Mouse (Mus musculus): ENCODE measurements at regions not wholly inside any gene's neighbourhood (a gene's known extent, or its start where the extent isn't known, plus 50 kb on each side); places are given as distances from the start of the nearest gene placed in this dataset.

GRCm38 (mm10) chr15:62271428-62271827 lies 1348.6 kb upstream of the A1bg start:
- no peak for DNase-seq
- no peak overlapping the region for H3K9ac ChIP-seq (ENCODE audit: low read depth, low read length)
- H3K4me1 ChIP-seq (ENCODE audit: control insufficient read depth, insufficient read depth, low read length) = peaks cover 1% of the 10 kb centered on the region; the same call in 1 of the 2 replicates
- H3K27me3 ChIP-seq (ENCODE audit: control insufficient read depth, insufficient read depth, low read length) = no peaks in the 10 kb centered on the region
- intact Hi-C loops (cut with DNase I) = no loop called here
- TF ChIP-seq POLR2A (IDR thresholded peaks at IDR 0.05; ENCODE audit: insufficient read depth, low read depth, low read length) (no peak), CTCF (IDR thresholded peaks at IDR 0.05) (no peak), EP300 (IDR thresholded peaks at IDR 0.05; ENCODE audit: insufficient read depth, low read depth, low read length) (no peak)
- no peak overlapping the region for H3K4me3 ChIP-seq
- H3K36me3 ChIP-seq (ENCODE audit: control insufficient read depth, insufficient read depth, low read length) = no peaks in the 10 kb centered on the region
- no peaks in the 10 kb centered on the region for H3K79me2 ChIP-seq (replicated peaks; ENCODE audit: control insufficient read depth, insufficient read depth, low read length)
- H3K27ac ChIP-seq = no peak overlapping the region
- WGBS = 72% methylated on average over 2 of the region's 2 CpGs

- no peak overlapping the region for H3K4me3 ChIP-seq
- TF ChIP-seq EP300 (IDR thresholded peaks at IDR 0.05; ENCODE audit: insufficient read depth, low read depth, low read length) (no peak), POLR2A (IDR thresholded peaks at IDR 0.05; ENCODE audit: insufficient read depth, low read depth, low read length) (no peak)
- no peaks in the 10 kb centered on the region for H3K4me1 ChIP-seq (ENCODE audit: control insufficient read depth, insufficient read depth, low read length)
- no peak overlapping the region for H3K9ac ChIP-seq (ENCODE audit: low read depth, low read length)
- no peaks in the 10 kb centered on the region for H3K36me3 ChIP-seq (ENCODE audit: control insufficient read depth, insufficient read depth, low read length)
- WGBS = 80% methylated on average over 2 of the region's 2 CpGs
- intact Hi-C loops (cut with DNase I) = no loop called here
- H3K79me2 ChIP-seq (replicated peaks; ENCODE audit: control insufficient read depth, insufficient read depth, low read length) = no peaks in the 10 kb centered on the region
- no peaks in the 10 kb centered on the region for H3K27me3 ChIP-seq (ENCODE audit: control insufficient read depth, insufficient read depth, low read length)
- H3K27ac ChIP-seq = no peak overlapping the region
- DNase-seq = no peak
Observed at GRCm38 (mm10) chr15:62268189-62268588, 1345.4 kb upstream of the A1bg start.

- Histone ChIP-seq H3K36me3 (ENCODE audit: control insufficient read depth, insufficient read depth, low read length) (no peaks in the 10 kb centered on the region), H3K27ac (no peak overlapping the region), H3K79me2 (replicated peaks; ENCODE audit: control insufficient read depth, insufficient read depth, low read length) (no peaks in the 10 kb centered on the region), H3K9ac (ENCODE audit: low read depth, low read length) (no peak overlapping the region), H3K27me3 (ENCODE audit: control insufficient read depth, insufficient read depth, low read length) (no peaks in the 10 kb centered on the region), H3K4me3 (no peak overlapping the region), H3K4me1 (ENCODE audit: control insufficient read depth, insufficient read depth, low read length) (no peaks in the 10 kb centered on the region)
- WGBS = 76% methylated on average over 6 of the region's 6 CpGs
- TF ChIP-seq EP300 (IDR thresholded peaks at IDR 0.05; ENCODE audit: insufficient read depth, low read depth, low read length) (peak; percentile 40; the same call in 1 of the 2 replicates), CTCF (IDR thresholded peaks at IDR 0.05) (no peak), POLR2A (IDR thresholded peaks at IDR 0.05; ENCODE audit: insufficient read depth, low read depth, low read length) (no peak)
- DNase-seq = peak in 1 of 2 experiments; percentile 36
- intact Hi-C loops (cut with DNase I) = no loop called here
Observed at GRCm38 (mm10) chr15:62267536-62267935, 1344.7 kb upstream of the A1bg start.

GRCm38 (mm10) chr15:62266025-62266424 lies 1343.2 kb upstream of the A1bg start:
- Histone ChIP-seq H3K79me2 (replicated peaks; ENCODE audit: control insufficient read depth, insufficient read depth, low read length) (no peaks in the 10 kb centered on the region), H3K27me3 (ENCODE audit: control insufficient read depth, insufficient read depth, low read length) (no peaks in the 10 kb centered on the region), H3K4me1 (ENCODE audit: control insufficient read depth, insufficient read depth, low read length) (peaks cover 1% of the 10 kb centered on the region), H3K27ac (no peak overlapping the region), H3K36me3 (ENCODE audit: control insufficient read depth, insufficient read depth, low read length) (peaks cover 2% of the 10 kb centered on the region; the same call in 1 of the 2 replicates), H3K9ac (ENCODE audit: low read depth, low read length) (no peak overlapping the region), H3K4me3 (no peak overlapping the region)
- no peak for TF ChIP-seq POLR2A (IDR thresholded peaks at IDR 0.05; ENCODE audit: insufficient read depth, low read depth, low read length)
- no peak for TF ChIP-seq EP300 (IDR thresholded peaks at IDR 0.05; ENCODE audit: insufficient read depth, low read depth, low read length)
- TF ChIP-seq CTCF (IDR thresholded peaks at IDR 0.05) = no peak
- WGBS = 88% methylated on average over 6 of the region's 6 CpGs
- intact Hi-C loops (cut with DNase I) = no loop called here
- no peak for DNase-seq

- no peak for TF ChIP-seq EP300 (IDR thresholded peaks at IDR 0.05; ENCODE audit: insufficient read depth, low read depth, low read length)
- TF ChIP-seq POLR2A (IDR thresholded peaks at IDR 0.05; ENCODE audit: insufficient read depth, low read depth, low read length) = no peak
- no peak for TF ChIP-seq CTCF (IDR thresholded peaks at IDR 0.05)
- intact Hi-C loops (cut with DNase I) = no loop called here
- WGBS = 79% methylated on average over 4 of the region's 4 CpGs
Observed at GRCm38 (mm10) chr15:62265484-62265937, 1342.7 kb upstream of the A1bg start.

GRCm38 (mm10) chr15:62264966-62265365 lies 1342.2 kb upstream of the A1bg start:
- intact Hi-C loops (cut with DNase I) = no loop called here

More at GRCm38 (mm10) chr15:62265484-62265937, 1342.7 kb upstream of the A1bg start:
- Histone ChIP-seq H3K36me3 (ENCODE audit: control insufficient read depth, insufficient read depth, low read length) (peaks cover 2% of the 10 kb centered on the region; the same call in 1 of the 2 replicates), H3K27me3 (ENCODE audit: control insufficient read depth, insufficient read depth, low read length) (no peaks in the 10 kb centered on the region), H3K4me3 (no peak overlapping the region), H3K79me2 (replicated peaks; ENCODE audit: control insufficient read depth, insufficient read depth, low read length) (no peaks in the 10 kb centered on the region), H3K4me1 (ENCODE audit: control insufficient read depth, insufficient read depth, low read length) (peaks cover 1% of the 10 kb centered on the region), H3K27ac (no peak overlapping the region), H3K9ac (ENCODE audit: low read depth, low read length) (no peak overlapping the region)
- no peak for DNase-seq

More at GRCm38 (mm10) chr15:62264966-62265365, 1342.2 kb upstream of the A1bg start:
- 93% methylated on average over 1 of the region's 1 CpGs for WGBS
- no peak overlapping the region for H3K27ac ChIP-seq
- H3K4me3 ChIP-seq = no peak overlapping the region
- peaks cover 2% of the 10 kb centered on the region; the same call in 1 of the 2 replicates for H3K36me3 ChIP-seq (ENCODE audit: control insufficient read depth, insufficient read depth, low read length)
- no peaks in the 10 kb centered on the region for H3K27me3 ChIP-seq (ENCODE audit: control insufficient read depth, insufficient read depth, low read length)
- no peak overlapping the region for H3K9ac ChIP-seq (ENCODE audit: low read depth, low read length)
- no peaks in the 10 kb centered on the region for H3K79me2 ChIP-seq (replicated peaks; ENCODE audit: control insufficient read depth, insufficient read depth, low read length)
- no peak for TF ChIP-seq POLR2A (IDR thresholded peaks at IDR 0.05; ENCODE audit: insufficient read depth, low read depth, low read length)
- TF ChIP-seq EP300 (IDR thresholded peaks at IDR 0.05; ENCODE audit: insufficient read depth, low read depth, low read length) = no peak
- TF ChIP-seq CTCF (IDR thresholded peaks at IDR 0.05) = no peak
- no peak for DNase-seq
- H3K4me1 ChIP-seq (ENCODE audit: control insufficient read depth, insufficient read depth, low read length) = peaks cover 1% of the 10 kb centered on the region

Data from heart, adult 2 months (tissue).